Mouse (Mus musculus) C2C12 (cell line): ENCODE data around the gene Ttll5. TPM values are rescaled to one million over a fixed set of nuclear protein-coding genes. Genes with fewer than 3 reads are reported as not detected.

Experiments
- H3K27me3 ChIP-seq: one replicate; pipeline ENCODE4 v1.6.1; 2011; ENCODE audit not compliant: control insufficient read depth, insufficient read depth, insufficient read length
- H3K36me3 ChIP-seq: one replicate; pipeline ENCODE4 v1.6.1; 2011; ENCODE audit not compliant: control insufficient read depth, insufficient read depth
- H3K4me3 ChIP-seq: one replicate; pipeline ENCODE4 v1.5.1; 2011; ENCODE audit warnings: mild to moderate bottlenecking, control low read depth; ENCODE audit not compliant: poor library complexity, insufficient read depth, severe bottlenecking
- H3K79me2 ChIP-seq: one replicate; pipeline ENCODE4 v1.6.1; 2011; ENCODE audit not compliant: control insufficient read depth, insufficient read depth
- H3K79me3 ChIP-seq: one replicate; pipeline ENCODE4 v1.6.1; 2011; ENCODE audit warnings: low read depth, control low read depth
- H3ac ChIP-seq: one replicate; pipeline ENCODE3; 2011; ENCODE audit warnings: low read depth; ENCODE audit not compliant: control insufficient read depth, insufficient read length
- CEBPB ChIP-seq: IDR thresholded peaks from one replicate; pipeline ENCODE4 v1.6.1; 2011; ENCODE audit warnings: low read depth, mild to moderate bottlenecking, control low read depth, moderate library complexity
- CTCF ChIP-seq: IDR thresholded peaks from one replicate; pipeline ENCODE4 v1.5.1; 2011; ENCODE audit not compliant: control insufficient read depth, insufficient read depth, insufficient read length
- FOSL1 ChIP-seq: IDR thresholded peaks from one replicate; pipeline ENCODE4 v1.8.0; 2011; ENCODE audit warnings: mild to moderate bottlenecking, low read length; ENCODE audit not compliant: poor library complexity, insufficient read depth, severe bottlenecking
- MAX ChIP-seq: IDR thresholded peaks from one replicate; pipeline ENCODE4 v1.6.1; 2011; ENCODE audit warnings: mild to moderate bottlenecking, control low read depth
- MYOD1 ChIP-seq: IDR thresholded peaks from one replicate; pipeline ENCODE4 v1.6.1; 2011; ENCODE audit warnings: low read depth; ENCODE audit not compliant: control insufficient read depth, insufficient read length
- MYOG ChIP-seq: IDR thresholded peaks from one replicate; pipeline ENCODE4 v1.6.1; 2011; ENCODE audit not compliant: control insufficient read depth, insufficient read length; ENCODE audit errors: extremely low read depth
- USF1 ChIP-seq: IDR thresholded peaks from one replicate; pipeline ENCODE4 v1.6.1; 2011; ENCODE audit warnings: low read depth, mild to moderate bottlenecking, control low read depth, moderate library complexity
- polyA plus RNA-seq: library from polyadenylated mRNA; unstranded; fragments of >200 nt; fragmentation: generic; extraction: Trizol; gene quantifications from one replicate; pipeline ENCODE4 v1.2.1, GENCODE M21; 2012; ENCODE audit warnings: missing spikeins

Gene Ttll5
- polyA plus RNA-seq, 1 experiment = 20.1 TPM

DNA sequence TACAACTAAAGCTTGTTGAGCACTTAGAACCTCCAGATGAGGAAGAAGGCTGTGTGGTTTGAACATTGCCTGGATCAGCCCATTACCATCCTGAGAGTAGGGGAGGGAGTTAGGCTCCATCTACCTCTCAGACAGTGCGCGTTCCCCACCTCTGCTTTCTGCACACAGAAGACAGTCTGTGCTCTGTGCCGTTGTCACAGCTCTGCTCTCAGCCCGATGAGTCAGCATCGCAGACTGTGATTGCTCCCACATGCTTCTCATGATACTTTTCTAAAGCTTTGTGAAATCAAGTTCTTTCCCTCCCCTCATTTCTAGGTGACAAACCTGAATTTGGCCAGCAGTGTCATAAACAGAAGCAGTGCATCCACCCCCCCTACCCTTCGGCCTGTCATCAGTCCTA is 131.8 kb downstream of the Ttll5 start:
- Histone ChIP-seq H3K79me2 (peaks cover 7% of the 10 kb centered on the region), H3K27me3 (no peaks in the 10 kb centered on the region), H3K4me3 (no peak overlapping the region), H3K79me3 (peaks cover 3% of the 10 kb centered on the region), H3K36me3 (peaks cover 4% of the 10 kb centered on the region), H3ac (peak overlapping the region; percentile 35)
- TF ChIP-seq USF1 = no peak
- TF ChIP-seq FOSL1 = no peak
- TF ChIP-seq CEBPB = no peak
- no peak for TF ChIP-seq CTCF
- no peak for TF ChIP-seq MAX
- no peak for TF ChIP-seq MYOD1
- TF ChIP-seq MYOG = no peak

DNA sequence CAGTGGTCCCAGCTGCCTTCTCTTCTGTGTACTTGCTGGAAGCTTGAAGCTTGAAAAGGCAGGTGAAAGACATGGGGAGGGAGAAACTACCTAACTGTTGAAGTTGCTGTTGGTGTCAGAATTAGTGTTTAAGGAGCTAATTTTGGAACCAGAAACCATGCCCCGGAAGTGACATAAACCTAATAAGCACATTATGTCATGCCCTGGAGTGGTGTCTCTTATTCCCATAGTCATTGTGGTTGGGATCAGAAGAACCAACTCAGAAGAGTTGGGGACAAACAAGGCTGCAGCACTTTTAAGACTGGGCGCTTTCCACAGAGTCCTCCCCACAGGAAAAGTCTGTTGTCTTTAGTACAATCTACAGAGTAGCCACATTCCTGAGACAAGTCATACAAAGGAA is 134.0 kb downstream of the Ttll5 start:
- Histone ChIP-seq H3ac (no peak overlapping the region), H3K36me3 (no peaks in the 10 kb centered on the region), H3K79me3 (peaks cover 13% of the 10 kb centered on the region), H3K79me2 (peaks cover 29% of the 10 kb centered on the region), H3K4me3 (no peak overlapping the region), H3K27me3 (no peaks in the 10 kb centered on the region)
- no peak for TF ChIP-seq MAX
- TF ChIP-seq USF1 = no peak
- no peak for TF ChIP-seq MYOD1
- TF ChIP-seq FOSL1 = no peak
- TF ChIP-seq MYOG = no peak
- TF ChIP-seq CTCF = no peak
- TF ChIP-seq CEBPB = no peak

DNA sequence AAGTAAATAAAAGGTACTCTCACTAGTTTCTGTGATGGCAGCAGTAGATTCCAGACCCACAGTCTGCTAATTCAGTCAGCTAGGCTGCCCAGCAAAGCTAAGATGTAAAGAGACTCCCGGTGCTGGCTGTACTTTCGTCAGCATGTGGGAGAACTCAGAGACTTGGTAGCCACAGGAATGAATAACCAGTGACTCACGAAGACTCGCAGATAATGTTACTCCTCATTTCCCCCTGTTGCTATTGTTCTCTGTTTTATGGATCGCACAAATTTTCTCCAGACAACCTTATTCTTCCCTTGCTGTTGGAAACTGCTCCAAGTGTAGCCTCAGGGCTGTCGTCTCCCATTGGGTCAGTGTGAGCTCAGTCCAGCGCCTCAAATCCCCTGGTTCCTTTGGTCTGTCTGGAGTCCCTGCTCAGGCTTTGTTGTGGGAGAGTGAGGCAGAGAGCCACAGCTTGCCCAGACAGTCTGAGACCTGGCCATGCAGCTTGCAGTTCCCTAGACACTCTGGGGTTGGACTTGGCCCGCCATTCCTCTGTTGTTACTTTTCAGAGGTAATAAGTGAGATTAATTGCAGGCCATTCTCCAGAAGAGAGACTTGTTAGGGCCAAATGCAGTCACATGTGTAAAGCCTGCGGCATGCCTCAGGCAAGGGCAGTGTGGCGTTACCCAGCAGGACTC is 135.5 kb downstream of the Ttll5 start:
- no peak for TF ChIP-seq USF1
- peak; percentile 3 for TF ChIP-seq MYOD1
- peak; percentile 21 for TF ChIP-seq CEBPB
- TF ChIP-seq MAX = no peak
- peak; percentile 61 for TF ChIP-seq FOSL1
- no peak for TF ChIP-seq CTCF
- Histone ChIP-seq H3K79me3 (peaks cover 13% of the 10 kb centered on the region), H3K36me3 (peaks cover 7% of the 10 kb centered on the region), H3K27me3 (no peaks in the 10 kb centered on the region), H3K4me3 (peak overlapping the region; percentile 22), H3ac (peak overlapping the region; percentile 27), H3K79me2 (peaks cover 34% of the 10 kb centered on the region)

DNA sequence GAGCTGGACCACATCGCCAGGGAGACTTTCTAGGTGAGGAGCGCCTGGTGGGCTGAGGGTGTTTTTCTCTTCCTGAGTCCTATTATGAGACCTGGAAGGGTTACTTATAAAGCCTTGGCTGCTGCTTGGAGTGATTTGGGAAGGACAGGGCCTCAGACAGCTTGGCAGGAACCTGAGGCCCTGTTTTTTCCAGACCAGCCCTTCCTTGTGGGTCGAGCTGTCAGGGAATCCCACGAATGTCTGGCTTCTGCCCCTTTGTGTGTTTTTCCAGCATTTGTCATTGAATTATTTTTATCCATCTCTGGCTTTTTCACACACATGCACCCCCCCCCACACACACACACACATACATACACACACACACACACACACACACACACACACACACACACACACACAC is 136.2 kb downstream of the Ttll5 start:
- Histone ChIP-seq H3K27me3 (no peaks in the 10 kb centered on the region), H3K79me2 (peaks cover 34% of the 10 kb centered on the region), H3K4me3 (peak overlapping the region; percentile 22), H3K36me3 (peaks cover 7% of the 10 kb centered on the region), H3ac (peak overlapping the region; percentile 1), H3K79me3 (peaks cover 13% of the 10 kb centered on the region)
- no peak for TF ChIP-seq USF1
- TF ChIP-seq MYOG = no peak
- TF ChIP-seq CTCF = no peak
- no peak for TF ChIP-seq MAX
- TF ChIP-seq MYOD1 = no peak
- TF ChIP-seq FOSL1 = no peak
- TF ChIP-seq CEBPB = no peak

DNA sequence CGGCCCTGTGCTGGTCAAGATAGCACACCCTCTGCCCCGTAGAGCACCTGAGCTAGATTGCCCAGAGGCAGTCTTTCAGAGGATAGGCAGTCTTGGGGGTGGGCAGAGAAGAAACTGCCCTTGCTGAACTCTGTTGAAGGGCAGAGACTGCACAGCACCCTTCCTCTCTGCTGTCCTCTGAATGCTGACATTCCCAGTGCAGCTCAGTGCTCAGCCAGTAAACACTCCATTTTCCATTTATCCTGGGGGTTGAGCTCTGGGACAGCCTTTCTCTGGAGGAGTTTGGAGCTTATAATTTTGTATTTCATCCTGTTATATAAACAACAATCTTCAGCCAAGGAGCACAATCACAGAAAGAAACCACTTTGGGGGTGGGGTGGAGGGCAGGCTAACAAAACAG is 138.7 kb downstream of the Ttll5 start:
- no peak overlapping the region for H3ac ChIP-seq
- TF ChIP-seq CTCF (no peak), CEBPB (no peak), USF1 (no peak), MYOG (no peak), FOSL1 (no peak), MAX (no peak), MYOD1 (no peak)

DNA sequence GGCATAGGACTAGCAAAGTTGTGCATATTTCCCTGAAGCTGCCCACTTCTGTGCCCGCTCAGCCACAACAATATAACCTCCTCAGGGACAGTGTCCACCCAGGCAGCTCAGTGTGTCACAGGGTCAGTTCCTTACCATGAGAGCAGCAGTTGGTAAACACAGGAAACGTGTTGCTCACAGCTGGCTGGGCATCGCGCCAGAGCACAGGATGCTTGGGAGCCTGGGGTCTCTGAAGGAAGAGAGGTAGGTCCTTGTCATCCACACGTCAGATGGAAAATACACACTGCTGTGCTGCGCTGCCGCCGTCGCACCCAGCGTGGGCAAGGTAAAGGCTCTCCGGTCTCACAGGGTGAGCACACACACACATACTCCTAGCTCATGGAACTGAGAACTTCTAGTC is 139.2 kb downstream of the Ttll5 start:
- H3K79me2 ChIP-seq = peaks cover 44% of the 10 kb centered on the region
- H3ac ChIP-seq = no peak overlapping the region
- no peak overlapping the region for H3K4me3 ChIP-seq
- H3K36me3 ChIP-seq = peaks cover 11% of the 10 kb centered on the region
- H3K27me3 ChIP-seq = no peaks in the 10 kb centered on the region
- peaks cover 16% of the 10 kb centered on the region for H3K79me3 ChIP-seq
- no peak for TF ChIP-seq MAX
- no peak for TF ChIP-seq USF1
- TF ChIP-seq MYOG = no peak
- no peak for TF ChIP-seq FOSL1
- no peak for TF ChIP-seq CEBPB
- no peak for TF ChIP-seq MYOD1
- TF ChIP-seq CTCF = no peak

More for the DNA sequence above, 138.7 kb downstream of the Ttll5 start:
- no peaks in the 10 kb centered on the region for H3K27me3 ChIP-seq
- peaks cover 16% of the 10 kb centered on the region for H3K79me3 ChIP-seq
- H3K4me3 ChIP-seq = no peak overlapping the region
- H3K36me3 ChIP-seq = peaks cover 7% of the 10 kb centered on the region
- peaks cover 39% of the 10 kb centered on the region for H3K79me2 ChIP-seq
